Mouse (Mus musculus) kidney, embryonic 15.5 days (tissue): ENCODE measurements around the gene Vmn2r89. TPM values are rescaled to one million over a fixed set of nuclear protein-coding genes. Genes with fewer than 3 reads are reported as not detected.

Experiments
- ATAC-seq: fragments of 200-750 bp; cut with Nextera tagmentation; replicated peaks from 2 replicates; pipeline ENCODE4 v1.8.0; 2017; ENCODE audit warnings: moderate TSS enrichment; ENCODE audit not compliant: low FRiP score
- H3K27ac ChIP-seq: fragments of 300-500 bp; sonication (generic); 2 replicates; pipeline ENCODE4 v1.5.1; 2015; ENCODE audit warnings: mild to moderate bottlenecking, inconsistent platforms
- H3K27me3 ChIP-seq: fragments of 300-500 bp; sonication (generic); 2 replicates; pipeline ENCODE4 v1.6.1; 2015; ENCODE audit warnings: inconsistent platforms
- H3K36me3 ChIP-seq: fragments of 300-500 bp; sonication (generic); 2 replicates; pipeline ENCODE4 v1.6.1; 2015; ENCODE audit warnings: inconsistent platforms
- H3K4me1 ChIP-seq: fragments of 300-500 bp; sonication (generic); 2 replicates; pipeline ENCODE4 v1.6.1; 2015; ENCODE audit warnings: inconsistent platforms
- H3K4me2 ChIP-seq: fragments of 300-500 bp; sonication (generic); 2 replicates; pipeline ENCODE4 v1.6.1; 2015; ENCODE audit warnings: moderate library complexity, mild to moderate bottlenecking, inconsistent platforms
- H3K4me3 ChIP-seq: fragments of 300-500 bp; sonication (generic); replicated peaks from 2 replicates; pipeline ENCODE4 v1.5.1; 2015; ENCODE audit warnings: mild to moderate bottlenecking, inconsistent platforms
- H3K9ac ChIP-seq: fragments of 300-500 bp; sonication (generic); 2 replicates; pipeline ENCODE4 v1.6.1; 2015; ENCODE audit warnings: mild to moderate bottlenecking, inconsistent platforms
- H3K9me3 ChIP-seq: fragments of 300-500 bp; sonication (generic); replicated peaks from 2 replicates; pipeline ENCODE4 v1.6.1; 2016; ENCODE audit warnings: inconsistent platforms
- WGBS: fragments of 180-500 bp; shearing (Covaris S2); methylation state at CpG from one replicate; pipeline ENCODE4 v1.1.7; 2015; ENCODE audit warnings: mixed read lengths; 5-methylcytosine and 5-hydroxymethylcytosine counted together
- polyA plus RNA-seq: library from polyadenylated mRNA; unstranded; fragments of >200 nt; fragmentation: Nextera tagmentation; extraction: Ambion mirVana; gene quantifications from 2 replicates; pipeline ENCODE4 v1.2.1, GENCODE M21; 2015

Vmn2r89 gene
- polyA plus RNA-seq, 1 experiment from 2014 or later, result not detected

DNA sequence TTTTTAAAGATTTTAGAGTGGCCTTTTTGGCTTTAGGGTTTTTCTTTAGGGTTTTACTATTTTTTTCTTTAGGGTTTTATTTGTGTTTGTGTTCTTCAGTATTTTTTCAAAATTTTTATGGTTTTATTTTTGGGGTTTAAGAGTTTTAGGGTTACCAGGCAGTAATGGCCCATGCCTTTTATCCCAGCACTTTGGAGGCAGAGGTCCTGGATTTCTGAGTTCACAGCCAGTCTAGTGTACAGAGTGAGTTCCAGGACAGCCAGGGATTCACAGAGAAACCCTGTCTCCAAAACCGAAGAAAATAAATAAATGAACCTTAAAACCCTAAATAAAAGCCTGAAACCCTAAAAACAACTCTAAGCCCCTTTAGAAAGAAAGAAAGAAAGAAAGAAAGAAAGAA, 34.5 kb downstream of the Vmn2r89 start:
- Histone ChIP-seq H3K9me3 (no peaks in the 10 kb centered on the region), H3K4me3 (no peak overlapping the region), H3K27me3 (no peaks in the 10 kb centered on the region), H3K4me1 (no peaks in the 10 kb centered on the region), H3K27ac (no peak overlapping the region), H3K4me2 (no peak overlapping the region), H3K9ac (no peak overlapping the region), H3K36me3 (no peaks in the 10 kb centered on the region)
- ATAC-seq, result no peak
- WGBS, result 84% methylated on average over 1 of the region's 1 CpGs

DNA sequence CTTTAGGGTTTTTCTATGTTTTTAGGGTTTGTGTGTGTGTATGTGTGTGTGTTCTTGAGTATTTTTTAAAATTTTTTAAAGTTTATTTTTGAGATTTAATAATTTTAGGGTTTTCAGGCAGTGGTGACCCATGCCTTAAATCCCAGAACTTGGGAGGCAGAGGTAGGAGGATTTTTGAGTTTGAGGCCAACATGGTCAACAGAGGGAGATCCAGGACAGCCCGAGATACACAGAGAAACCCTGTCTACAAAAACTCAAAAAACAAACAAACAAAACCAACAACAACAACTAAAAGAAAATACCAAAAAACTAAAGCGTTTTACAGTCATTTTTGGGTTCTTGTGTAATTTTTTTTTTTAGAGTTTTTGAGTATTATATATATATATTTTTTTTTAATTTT, 44.1 kb downstream of the Vmn2r89 start:
- ATAC-seq, result no peak
- Histone ChIP-seq H3K9ac (no peak overlapping the region), H3K36me3 (no peaks in the 10 kb centered on the region), H3K27me3 (no peaks in the 10 kb centered on the region), H3K4me3 (no peak overlapping the region), H3K4me2 (no peak overlapping the region), H3K9me3 (no peaks in the 10 kb centered on the region), H3K4me1 (no peaks in the 10 kb centered on the region), H3K27ac (no peak overlapping the region)
- WGBS, result 81% methylated on average over 2 of the region's 2 CpGs

DNA sequence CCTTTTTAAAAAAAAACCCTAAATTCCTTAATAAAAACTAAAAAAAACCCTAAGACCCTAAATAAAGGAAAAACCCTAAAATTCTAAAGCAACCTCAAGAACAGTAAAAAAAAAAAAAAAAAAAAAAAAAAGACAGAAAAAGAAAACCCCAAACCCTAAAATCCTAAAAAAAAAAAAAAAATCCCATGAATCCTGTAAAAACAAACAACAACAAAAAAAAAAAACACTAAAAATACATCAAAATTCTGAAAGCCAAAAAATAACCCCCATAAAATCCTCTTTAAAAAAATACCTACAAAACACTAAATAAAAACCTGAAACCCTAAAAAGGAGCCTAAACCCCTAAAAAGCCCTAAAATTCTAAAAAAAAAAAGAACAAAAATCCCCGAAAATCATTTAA, 45.3 kb downstream of the Vmn2r89 start:
- Histone ChIP-seq H3K4me2 (no peak overlapping the region), H3K4me1 (no peaks in the 10 kb centered on the region), H3K36me3 (no peaks in the 10 kb centered on the region), H3K4me3 (no peak overlapping the region), H3K9me3 (no peaks in the 10 kb centered on the region), H3K27me3 (no peaks in the 10 kb centered on the region), H3K27ac (no peak overlapping the region), H3K9ac (no peak overlapping the region)
- no peak for ATAC-seq
- 87% methylated on average over 1 of the region's 1 CpGs for WGBS

DNA sequence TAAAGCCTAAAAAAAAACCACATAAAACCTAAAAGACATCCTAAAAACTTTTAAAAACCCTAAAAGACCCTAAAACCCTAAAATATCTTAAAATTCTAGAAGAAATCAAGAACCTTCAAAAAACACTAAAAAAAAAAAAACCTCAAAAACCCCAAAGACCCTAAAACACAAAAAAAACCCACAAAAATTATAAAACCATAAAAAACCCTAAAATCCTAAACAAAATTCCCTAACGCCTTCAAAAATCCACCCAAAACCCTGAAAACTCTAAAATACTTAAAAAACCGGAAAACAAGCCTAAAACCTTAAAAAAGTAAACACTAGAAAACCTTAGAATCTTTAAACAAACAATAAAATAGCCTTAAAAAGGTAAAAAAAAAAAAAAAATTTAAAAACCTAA, 46.3 kb downstream of the Vmn2r89 start:
- Histone ChIP-seq H3K9ac (no peak overlapping the region), H3K27ac (no peak overlapping the region), H3K4me3 (no peak overlapping the region), H3K4me1 (no peaks in the 10 kb centered on the region), H3K4me2 (no peak overlapping the region), H3K27me3 (no peaks in the 10 kb centered on the region), H3K9me3 (no peaks in the 10 kb centered on the region), H3K36me3 (no peaks in the 10 kb centered on the region)
- 93% methylated on average over 2 of the region's 2 CpGs for WGBS
- ATAC-seq, result no peak

DNA sequence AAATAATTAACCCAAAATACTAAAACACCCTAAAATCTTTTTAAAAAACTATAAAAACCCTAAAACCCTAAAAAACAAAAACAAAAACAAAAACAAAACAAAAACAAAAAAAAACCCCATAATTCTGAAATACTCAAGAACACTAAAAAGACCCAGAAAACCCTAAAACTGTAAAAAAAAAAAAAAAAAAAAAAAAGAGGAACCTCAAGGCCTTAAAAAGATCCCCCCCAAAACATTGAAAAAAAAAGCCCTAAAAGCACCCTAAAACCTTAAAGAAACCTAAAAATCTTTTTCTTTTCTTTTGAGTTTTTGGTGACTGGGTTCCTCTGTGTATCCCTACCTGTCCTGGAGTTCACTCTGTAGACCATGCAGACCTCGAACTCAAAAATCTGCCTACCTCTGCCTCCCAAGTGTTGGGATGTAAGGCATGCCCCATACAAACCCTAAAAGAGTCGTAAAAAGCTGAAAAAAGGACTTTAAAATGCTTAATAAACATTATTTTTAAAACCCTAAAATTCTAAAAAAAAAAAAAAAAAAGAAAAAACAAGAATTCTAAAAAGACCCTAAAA, 48.1 kb downstream of the Vmn2r89 start:
- Histone ChIP-seq H3K27me3 (no peaks in the 10 kb centered on the region), H3K4me2 (no peak overlapping the region)
- WGBS, result 82% methylated on average over 2 of the region's 2 CpGs

DNA sequence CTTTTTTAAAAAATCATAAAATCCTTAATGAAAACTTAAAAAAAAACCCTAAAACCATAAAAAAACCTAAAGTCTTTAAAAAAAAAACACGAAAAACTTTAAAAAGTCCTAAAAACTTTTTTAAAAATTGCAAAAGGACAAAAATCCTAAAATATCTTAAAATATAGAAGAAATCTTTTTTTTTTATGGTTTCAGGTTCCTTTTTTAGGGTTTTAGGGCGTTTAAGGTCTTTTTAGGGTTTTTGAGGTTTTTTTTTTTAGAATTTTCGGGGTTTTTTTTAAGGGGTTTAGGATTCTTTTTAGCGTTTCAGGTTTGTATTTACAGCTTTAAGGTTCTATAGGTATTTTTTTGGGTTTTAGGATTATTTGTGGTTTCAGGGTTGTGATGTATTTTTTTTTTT, 48.8 kb downstream of the Vmn2r89 start:
- Histone ChIP-seq H3K4me3 (no peak overlapping the region), H3K36me3 (no peaks in the 10 kb centered on the region), H3K4me2 (no peak overlapping the region), H3K27ac (no peak overlapping the region), H3K4me1 (no peaks in the 10 kb centered on the region), H3K9ac (no peak overlapping the region), H3K27me3 (no peaks in the 10 kb centered on the region), H3K9me3 (no peaks in the 10 kb centered on the region)
- 89% methylated on average over 4 of the region's 4 CpGs for WGBS
- ATAC-seq, result no peak

More for the DNA sequence above, 48.1 kb downstream of the Vmn2r89 start:
- H3K27ac ChIP-seq, result no peak overlapping the region
- no peaks in the 10 kb centered on the region for H3K9me3 ChIP-seq
- H3K4me3 ChIP-seq, result no peak overlapping the region
- no peak overlapping the region for H3K9ac ChIP-seq
- no peaks in the 10 kb centered on the region for H3K4me1 ChIP-seq
- no peak for ATAC-seq
- H3K36me3 ChIP-seq, result no peaks in the 10 kb centered on the region

DNA sequence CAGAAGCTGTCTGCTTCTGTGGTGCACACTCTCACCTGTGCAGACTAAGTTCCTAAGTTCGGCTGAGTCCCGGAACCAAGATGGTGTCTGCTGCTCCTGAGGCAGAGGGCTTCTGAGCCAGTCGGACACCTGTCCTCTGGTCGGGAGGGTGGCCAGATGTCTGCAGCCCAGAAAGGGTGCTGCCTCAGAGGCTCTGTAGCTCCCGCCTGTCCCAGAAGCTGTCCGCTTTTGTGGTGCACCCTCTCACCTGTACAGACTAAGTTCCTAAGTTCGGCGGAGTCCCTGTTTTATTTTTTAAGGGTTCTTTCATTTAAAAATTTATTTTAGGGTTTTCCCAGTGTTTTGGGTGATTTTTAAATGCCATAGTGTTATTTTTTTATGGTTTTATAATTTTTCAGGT, 55.8 kb downstream of the Vmn2r89 start:
- Histone ChIP-seq H3K4me1 (no peaks in the 10 kb centered on the region), H3K27ac (no peak overlapping the region), H3K27me3 (no peaks in the 10 kb centered on the region), H3K9ac (no peak overlapping the region), H3K4me3 (no peak overlapping the region), H3K9me3 (no peaks in the 10 kb centered on the region), H3K4me2 (no peak overlapping the region), H3K36me3 (no peaks in the 10 kb centered on the region)
- ATAC-seq, result no peak
- 94% methylated on average over 8 of the region's 8 CpGs for WGBS

Other genes starting within 250 kb of the Vmn2r89 start
- gene Ear14, start 248.5 kb upstream of the Vmn2r89 start, polyA plus RNA-seq, result not detected in 2 replicates
- gene Rnase2a, start 195.7 kb upstream of the Vmn2r89 start, polyA plus RNA-seq, result not detected in 2 replicates
- gene Gm7247, start 90.1 kb upstream of the Vmn2r89 start, polyA plus RNA-seq, result not detected in 2 replicates
- not detected in 2 replicates for gene Vmn2r88, start 41.0 kb upstream of the Vmn2r89 start, polyA plus RNA-seq
- gene Gm5622, start 100.9 kb downstream of the Vmn2r89 start, polyA plus RNA-seq, result not detected in 2 replicates
- gene Gm17175, start 122.2 kb downstream of the Vmn2r89 start, polyA plus RNA-seq, result not detected in 2 replicates
- gene Gm17174, start 140.3 kb downstream of the Vmn2r89 start, polyA plus RNA-seq, result not detected in 2 replicates
- not detected in 2 replicates for gene Gm17078, start 159.5 kb downstream of the Vmn2r89 start, polyA plus RNA-seq
- gene Gm4181, start 183.8 kb downstream of the Vmn2r89 start, polyA plus RNA-seq, result not detected in 2 replicates
- gene Gm17079, start 243.6 kb downstream of the Vmn2r89 start, polyA plus RNA-seq, result not detected in 2 replicates